Mouse (Mus musculus) E14TG2a.4 (cell line): ENCODE measurements around the gene Ankfn1.

Source experiments
- CTCF ChIP-seq: conservative IDR thresholded peaks from 2 replicates; pipeline ENCODE4 v1.5.1; 2014; ENCODE audit warnings: low read length
- NANOG ChIP-seq: IDR thresholded peaks from 2 replicates; pipeline ENCODE4 v1.6.1; 2014; ENCODE audit warnings: borderline replicate concordance, low read length, mixed read lengths
- POU5F1 ChIP-seq: IDR thresholded peaks from 2 replicates; pipeline ENCODE4 v1.6.1; 2014; ENCODE audit warnings: low read length, borderline replicate concordance

DNA sequence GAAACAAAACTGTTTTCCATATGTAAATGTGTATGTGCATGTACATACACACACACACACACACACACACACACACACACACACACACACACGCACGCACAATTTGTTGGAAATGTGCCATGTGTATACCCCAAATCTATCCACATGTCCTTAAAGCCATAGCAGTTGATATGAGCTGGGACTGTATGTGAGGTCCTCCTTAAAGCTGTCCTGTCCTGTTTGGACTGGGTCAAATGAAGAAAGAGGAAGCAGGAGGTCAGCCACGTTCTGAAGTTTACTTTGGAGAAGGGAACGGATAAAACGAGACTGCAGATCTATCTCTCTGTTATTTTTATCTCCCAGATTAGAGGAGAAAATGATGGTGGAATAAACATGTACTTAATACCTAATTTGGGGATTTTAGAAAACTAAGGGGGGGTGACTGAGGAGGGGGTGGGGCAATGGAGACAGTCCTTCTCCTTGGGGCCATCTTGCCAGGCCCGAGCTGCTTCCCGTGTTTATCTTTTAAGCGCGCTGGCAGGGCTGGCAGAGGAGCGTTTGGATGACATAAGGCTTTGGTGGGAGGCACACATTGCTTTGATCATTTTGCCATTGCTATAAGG is 187.1 kb downstream of the Ankfn1 start:
- TF ChIP-seq CTCF (no peak), POU5F1 (no peak), NANOG (no peak)
